Mouse (Mus musculus) megakaryocyte, embryonic 14.5 days (primary cell): Measurements from ENCODE around the gene Mrc1. TPM values are rescaled to one million over a fixed set of nuclear protein-coding genes. Genes with fewer than 3 reads are reported as not detected.
A peak's percentile ranks its signal among the peaks of the same experiment; 100 is the strongest.

ENCODE experiments used
- H3K27me3 ChIP-seq: replicated peaks from 2 replicates; pipeline ENCODE3; 2012; ENCODE audit warnings: inconsistent platforms
- H3K36me3 ChIP-seq: replicated peaks from 2 replicates; pipeline ENCODE3; 2012; ENCODE audit warnings: low read length, inconsistent platforms, mixed read lengths
- H3K4me1 ChIP-seq: 2 replicates; pipeline ENCODE4 v1.6.1; 2012; ENCODE audit warnings: inconsistent platforms
- H3K4me3 ChIP-seq: replicated peaks from 2 replicates; pipeline ENCODE3; 2012; ENCODE audit warnings: moderate library complexity, mild to moderate bottlenecking, inconsistent platforms
- H3K9me3 ChIP-seq: 2 replicates; pipeline ENCODE4 v1.6.1; 2012; ENCODE audit warnings: inconsistent platforms
- FLI1 ChIP-seq: IDR thresholded peaks from 2 replicates; pipeline ENCODE4 v1.6.1; 2012; ENCODE audit warnings: low read length, inconsistent platforms, mixed read lengths
- GATA1 ChIP-seq: IDR thresholded peaks from 3 replicates; pipeline ENCODE4 v1.6.1; 2012; ENCODE audit warnings: mixed read lengths, low read length, inconsistent platforms, borderline replicate concordance
- polyA plus RNA-seq: library from polyadenylated mRNA; stranded (reverse); fragments of >175 nt; gene quantifications from 2 replicates; pipeline ENCODE4 v1.2.3, GENCODE M21; 2012; ENCODE audit warnings: low replicate concordance; ENCODE audit not compliant: insufficient read depth

Mrc1 gene
- polyA plus RNA-seq, 1 experiment, result not detected

- no peaks in the 10 kb centered on the region for H3K27me3 ChIP-seq
- no peaks in the 10 kb centered on the region for H3K36me3 ChIP-seq
- H3K4me3 ChIP-seq, result no peak overlapping the region
- H3K9me3 ChIP-seq, result no peaks in the 10 kb centered on the region
- H3K4me1 ChIP-seq, result peaks cover 47% of the 10 kb centered on the region
- TF ChIP-seq GATA1, result no peak
- TF ChIP-seq FLI1, result no peak
Observed at GRCm38 (mm10) chr2:14211606-14212005, 17.6 kb upstream of the Mrc1 start.

- Histone ChIP-seq H3K9me3 (no peaks in the 10 kb centered on the region), H3K36me3 (no peaks in the 10 kb centered on the region), H3K4me1 (peaks cover 28% of the 10 kb centered on the region), H3K27me3 (no peaks in the 10 kb centered on the region), H3K4me3 (no peak overlapping the region)
- no peak for TF ChIP-seq GATA1
- TF ChIP-seq FLI1, result no peak
Observed at GRCm38 (mm10) chr2:14214764-14215163, 14.4 kb upstream of the Mrc1 start.

GRCm38 (mm10) chr2:14216653-14217052 is 12.5 kb upstream of the Mrc1 start:
- no peak overlapping the region for H3K4me3 ChIP-seq
- no peaks in the 10 kb centered on the region for H3K27me3 ChIP-seq
- peaks cover 10% of the 10 kb centered on the region for H3K4me1 ChIP-seq
- no peaks in the 10 kb centered on the region for H3K36me3 ChIP-seq
- TF ChIP-seq FLI1 (no peak), GATA1 (no peak)
- H3K9me3 ChIP-seq, result no peaks in the 10 kb centered on the region

GRCm38 (mm10) chr2:14218126-14218525 is 11.1 kb upstream of the Mrc1 start:
- no peak overlapping the region for H3K4me3 ChIP-seq
- no peak for TF ChIP-seq GATA1
- no peak for TF ChIP-seq FLI1
- H3K27me3 ChIP-seq, result no peaks in the 10 kb centered on the region
- H3K9me3 ChIP-seq, result no peaks in the 10 kb centered on the region
- peaks cover 7% of the 10 kb centered on the region; the same call in 1 of the 2 replicates for H3K4me1 ChIP-seq
- no peaks in the 10 kb centered on the region for H3K36me3 ChIP-seq

- Histone ChIP-seq H3K9me3 (no peaks in the 10 kb centered on the region), H3K27me3 (no peaks in the 10 kb centered on the region), H3K4me3 (no peak overlapping the region), H3K36me3 (no peaks in the 10 kb centered on the region), H3K4me1 (peaks cover 13% of the 10 kb centered on the region)
- TF ChIP-seq FLI1 (no peak), GATA1 (no peak)
Observed at GRCm38 (mm10) chr2:14224387-14224786, 4.8 kb upstream of the Mrc1 start.

GRCm38 (mm10) chr2:14228495-14228894 is 697 bp upstream of the Mrc1 start:
- Histone ChIP-seq H3K4me3 (no peak overlapping the region), H3K9me3 (no peaks in the 10 kb centered on the region), H3K4me1 (peaks cover 30% of the 10 kb centered on the region), H3K27me3 (no peaks in the 10 kb centered on the region), H3K36me3 (no peaks in the 10 kb centered on the region)
- TF ChIP-seq FLI1, result no peak
- no peak for TF ChIP-seq GATA1

- Histone ChIP-seq H3K27me3 (no peaks in the 10 kb centered on the region), H3K36me3 (no peaks in the 10 kb centered on the region), H3K9me3 (no peaks in the 10 kb centered on the region), H3K4me1 (peaks cover 38% of the 10 kb centered on the region), H3K4me3 (no peak overlapping the region)
- no peak for TF ChIP-seq FLI1
- no peak for TF ChIP-seq GATA1
Observed at GRCm38 (mm10) chr2:14229979-14230378, 787 bp downstream of the Mrc1 start.

GRCm38 (mm10) chr2:14232897-14233296 is 3.7 kb downstream of the Mrc1 start:
- Histone ChIP-seq H3K36me3 (no peaks in the 10 kb centered on the region), H3K4me3 (peak overlapping the region; percentile 64), H3K27me3 (no peaks in the 10 kb centered on the region), H3K4me1 (peaks cover 51% of the 10 kb centered on the region), H3K9me3 (no peaks in the 10 kb centered on the region)
- TF ChIP-seq GATA1 (no peak), FLI1 (no peak)

GRCm38 (mm10) chr2:14233983-14234382 is 4.8 kb downstream of the Mrc1 start:
- Histone ChIP-seq H3K4me3 (no peak overlapping the region), H3K27me3 (no peaks in the 10 kb centered on the region), H3K4me1 (peaks cover 47% of the 10 kb centered on the region), H3K9me3 (no peaks in the 10 kb centered on the region), H3K36me3 (no peaks in the 10 kb centered on the region)
- TF ChIP-seq GATA1 (no peak), FLI1 (no peak)

GRCm38 (mm10) chr2:14235319-14235718 is 6.1 kb downstream of the Mrc1 start:
- Histone ChIP-seq H3K36me3 (no peaks in the 10 kb centered on the region), H3K4me3 (no peak overlapping the region), H3K4me1 (peaks cover 41% of the 10 kb centered on the region), H3K9me3 (no peaks in the 10 kb centered on the region), H3K27me3 (no peaks in the 10 kb centered on the region)
- TF ChIP-seq GATA1, result no peak
- no peak for TF ChIP-seq FLI1

GRCm38 (mm10) chr2:14236920-14237319 is 7.7 kb downstream of the Mrc1 start:
- TF ChIP-seq GATA1 (no peak), FLI1 (no peak)
- no peaks in the 10 kb centered on the region for H3K9me3 ChIP-seq
- H3K4me1 ChIP-seq, result peaks cover 37% of the 10 kb centered on the region
- no peaks in the 10 kb centered on the region for H3K27me3 ChIP-seq
- H3K4me3 ChIP-seq, result no peak overlapping the region
- no peaks in the 10 kb centered on the region for H3K36me3 ChIP-seq
